Mouse (Mus musculus): ENCODE data around the gene Knop1. TPM values are rescaled to one million over a fixed set of nuclear protein-coding genes. Genes with fewer than 3 reads are reported as not detected.

Gene Knop1
- total and polyA plus RNA-seq, 3 experiments: 46.8 to 66.9 TPM; not detected in 1

DNA sequence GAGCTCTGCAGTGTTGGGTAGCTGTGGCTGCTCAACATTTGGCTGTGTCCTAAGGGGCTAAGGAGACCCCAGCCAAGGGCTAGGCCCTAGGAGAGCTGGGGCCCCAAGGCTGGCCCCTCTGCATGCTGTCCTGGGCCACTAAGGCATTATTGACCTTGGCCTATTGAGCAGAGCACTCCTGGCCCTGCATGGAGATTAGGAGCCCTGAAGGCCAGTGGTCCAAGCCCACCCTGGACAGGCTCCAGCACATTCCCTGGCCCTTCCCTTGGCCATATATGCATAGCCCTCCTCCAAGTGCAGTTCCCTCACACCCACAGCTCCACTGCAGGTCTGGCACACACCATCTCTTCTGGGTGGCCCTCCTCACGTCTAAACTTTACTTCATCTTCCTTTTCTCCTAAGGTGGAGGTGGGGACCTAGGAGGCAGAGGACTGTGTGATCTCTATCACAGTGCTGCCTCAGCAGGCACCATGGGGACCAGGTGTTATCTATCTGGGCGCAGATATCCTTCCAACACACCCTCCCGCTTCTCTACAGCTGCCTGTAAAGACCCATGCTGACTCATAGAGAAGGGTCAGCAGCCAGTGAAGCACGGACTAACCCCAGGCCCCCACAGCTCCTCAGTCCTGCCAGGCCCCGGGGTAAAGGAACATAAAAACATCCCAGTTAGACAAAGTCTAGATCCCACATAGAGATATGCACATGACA lies 6.4 kb downstream of the Knop1 start:
- Histone ChIP-seq H3K9me3 (replicated peaks; ENCODE audit: insufficient read depth, low read length) (no peaks in the 10 kb centered on the region), H3K4me1 (ENCODE audit: control insufficient read depth in 1 of 2, insufficient read depth in 2 of 2, low read length in 2 of 2) (peaks cover 5 to 32% of the 10 kb centered on the region in 2 experiments), H3K27ac (ENCODE audit: control insufficient read depth, low read depth, low read length) (no peak overlapping the region), H3K27me3 (ENCODE audit: control insufficient read depth in 1 of 2, insufficient read depth in 2 of 2, low read length in 2 of 2) (no peaks in the 10 kb centered on the region), H3K36me3 (ENCODE audit: control insufficient read depth in 1 of 2, insufficient read depth in 2 of 2, low read length in 2 of 2) (peaks cover 14 to 34% of the 10 kb centered on the region in 2 experiments), H3K4me3 (ENCODE audit: control insufficient read depth in 1 of 2, insufficient read depth in 1 of 2, low read depth in 2 of 2, low read length in 2 of 2) (no peak overlapping the region), H3K9ac (ENCODE audit: control insufficient read depth, low read depth, low read length, poor library complexity, severe bottlenecking) (no peak overlapping the region), H3K79me2 (ENCODE audit: control insufficient read depth, insufficient read depth, low read length, poor library complexity) (peaks cover 33% of the 10 kb centered on the region)
- DNase-seq (ENCODE audit: low read depth, low spot score): no peak
- TF ChIP-seq POLR2AphosphoS2 (IDR thresholded peaks at IDR 0.05; ENCODE audit: low read length): no peak
- TF ChIP-seq KAT2A (conservative IDR thresholded peaks at IDR 0.05; ENCODE audit: low read depth, low read length): no peak
- TF ChIP-seq EP300 (IDR thresholded peaks at IDR 0.05; ENCODE audit: low read depth in 1 of 2, low read length in 2 of 2): no peak
- TF ChIP-seq TAL1 (IDR thresholded peaks at IDR 0.05; ENCODE audit: low read length): no peak
- TF ChIP-seq HCFC1 (IDR thresholded peaks at IDR 0.05; ENCODE audit: low read depth, low read length): no peak

DNA sequence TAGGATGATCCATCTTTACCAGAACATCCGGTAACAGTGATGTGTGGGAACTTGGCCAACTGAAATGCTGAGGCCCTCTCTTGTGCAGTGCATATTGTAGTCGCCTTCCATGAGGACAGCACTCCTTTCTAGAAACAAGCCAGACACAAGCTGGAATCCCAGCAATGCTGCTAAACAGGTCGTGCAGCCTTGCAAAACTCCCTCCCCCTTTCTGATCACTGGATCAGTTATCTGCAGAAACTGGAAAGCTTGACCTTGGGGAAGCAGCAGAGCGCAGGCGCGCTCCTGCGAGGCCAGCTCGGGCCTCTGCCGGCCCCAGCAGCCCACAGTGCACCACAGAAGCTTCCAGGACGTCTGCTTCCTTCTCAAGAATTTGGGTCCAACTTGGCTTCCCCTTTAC lies 7.3 kb downstream of the Knop1 start:
- H3K27ac ChIP-seq (ENCODE audit: control insufficient read depth, low read depth, low read length): no peak overlapping the region

DNA sequence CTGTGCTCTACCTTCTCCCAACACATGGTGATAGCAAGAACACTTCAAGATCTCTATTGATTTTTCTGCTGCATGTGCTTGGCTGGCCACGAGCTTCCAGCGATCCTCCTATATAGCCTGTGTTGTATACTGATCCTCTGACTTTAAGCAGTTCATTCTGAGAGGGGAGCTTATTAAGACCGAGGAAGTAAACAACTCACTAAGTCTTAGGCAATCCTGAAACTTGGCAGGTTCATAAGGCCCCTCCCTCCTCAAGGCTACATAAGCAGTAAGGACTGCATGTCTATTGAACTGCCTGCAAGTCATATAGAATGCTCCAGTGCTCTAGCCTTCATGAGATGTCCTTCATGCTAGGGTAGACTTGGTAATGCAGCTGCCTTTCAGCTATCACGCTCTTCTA lies 9.7 kb downstream of the Knop1 start:
- peaks cover under 1 to 16% of the 10 kb centered on the region in 2 experiments; a peak in 3 of 4 replicates for H3K4me1 ChIP-seq (ENCODE audit: control insufficient read depth in 1 of 2, insufficient read depth in 2 of 2, low read length in 2 of 2)
- H3K9me3 ChIP-seq (replicated peaks; ENCODE audit: insufficient read depth, low read length): no peaks in the 10 kb centered on the region
- H3K27me3 ChIP-seq (ENCODE audit: control insufficient read depth in 1 of 2, insufficient read depth in 2 of 2, low read length in 2 of 2): no peaks in the 10 kb centered on the region
- H3K79me2 ChIP-seq (ENCODE audit: control insufficient read depth, insufficient read depth, low read length, poor library complexity): peaks cover 10% of the 10 kb centered on the region
- H3K27ac ChIP-seq (ENCODE audit: control insufficient read depth, low read depth, low read length): no peak overlapping the region
- H3K36me3 ChIP-seq (ENCODE audit: control insufficient read depth in 1 of 2, insufficient read depth in 2 of 2, low read length in 2 of 2): peaks cover 9 to 17% of the 10 kb centered on the region in 2 experiments
- no peak for DNase-seq (ENCODE audit: low read depth, low spot score)
- H3K4me3 ChIP-seq (ENCODE audit: control insufficient read depth in 1 of 2, insufficient read depth in 1 of 2, low read depth in 2 of 2, low read length in 2 of 2): no peak overlapping the region
- no peak overlapping the region for H3K9ac ChIP-seq (ENCODE audit: control insufficient read depth, low read depth, low read length, poor library complexity, severe bottlenecking)
- TF ChIP-seq ZNF384 (IDR thresholded peaks at IDR 0.05; ENCODE audit: low read depth, low read length) (no peak), JUND (IDR thresholded peaks at IDR 0.05; ENCODE audit: low read depth, low read length) (no peak), TBP (IDR thresholded peaks at IDR 0.05; ENCODE audit: low read depth, low read length) (no peak)

More for the DNA sequence above, 7.3 kb downstream of the Knop1 start:
- DNase-seq (ENCODE audit: low read depth, low spot score): no peak
- H3K79me2 ChIP-seq (ENCODE audit: control insufficient read depth, insufficient read depth, low read length, poor library complexity): peaks cover 26% of the 10 kb centered on the region
- TF ChIP-seq RCOR1 (IDR thresholded peaks at IDR 0.05; ENCODE audit: low read depth, low read length): no peak
- no peak for TF ChIP-seq CHD1 (IDR thresholded peaks at IDR 0.05; ENCODE audit: low read depth, low read length)
- no peak for TF ChIP-seq MYC (IDR thresholded peaks at IDR 0.05; ENCODE audit: low read depth, low read length)
- TF ChIP-seq GABPA (IDR thresholded peaks at IDR 0.05; ENCODE audit: low read depth, low read length): no peak
- no peak for TF ChIP-seq ZC3H11A (IDR thresholded peaks at IDR 0.05; ENCODE audit: low read depth, low read length)
- no peak for TF ChIP-seq NELFE (IDR thresholded peaks at IDR 0.05; ENCODE audit: low read depth, low read length)
- TF ChIP-seq MEF2A (IDR thresholded peaks at IDR 0.05; ENCODE audit: extremely low read depth, insufficient replicate concordance, low read depth, low read length, poor library complexity, severe bottlenecking): no peak
- TF ChIP-seq SMC3 (IDR thresholded peaks at IDR 0.05; ENCODE audit: low read depth, low read length): no peak
- no peak for TF ChIP-seq POLR2A (IDR thresholded peaks at IDR 0.05; ENCODE audit: control insufficient read depth in 1 of 2, insufficient read depth in 1 of 2, low read depth in 1 of 2, low read length in 2 of 2, poor library complexity in 1 of 2)
- no peak for TF ChIP-seq TCF12 (IDR thresholded peaks at IDR 0.05; ENCODE audit: low read depth, low read length)
- TF ChIP-seq USF2 (IDR thresholded peaks at IDR 0.05; ENCODE audit: borderline replicate concordance in 1 of 2, insufficient read depth in 1 of 2, low read depth in 1 of 2, low read length in 2 of 2): no peak
- no peak for TF ChIP-seq MAX (IDR thresholded peaks at IDR 0.05; ENCODE audit: low read length)
- no peak for TF ChIP-seq MXI1 (IDR thresholded peaks at IDR 0.05; ENCODE audit: low read depth, low read length)
- TF ChIP-seq BHLHE40 (IDR thresholded peaks at IDR 0.05; ENCODE audit: borderline replicate concordance, low read depth, low read length): no peak
- no peak for TF ChIP-seq POLR2AphosphoS5 (IDR thresholded peaks at IDR 0.05; ENCODE audit: borderline replicate concordance, low read depth, low read length)
- H3K36me3 ChIP-seq (ENCODE audit: control insufficient read depth in 1 of 2, insufficient read depth in 2 of 2, low read length in 2 of 2): peaks cover 13 to 32% of the 10 kb centered on the region in 2 experiments
- no peaks in the 10 kb centered on the region for H3K27me3 ChIP-seq (ENCODE audit: control insufficient read depth in 1 of 2, insufficient read depth in 2 of 2, low read length in 2 of 2)
- no peak overlapping the region for H3K9ac ChIP-seq (ENCODE audit: control insufficient read depth, low read depth, low read length, poor library complexity, severe bottlenecking)
- H3K4me1 ChIP-seq (ENCODE audit: control insufficient read depth in 1 of 2, insufficient read depth in 2 of 2, low read length in 2 of 2): peaks cover 5 to 30% of the 10 kb centered on the region in 2 experiments
- no peak overlapping the region for H3K4me3 ChIP-seq (ENCODE audit: control insufficient read depth in 1 of 2, insufficient read depth in 1 of 2, low read depth in 2 of 2, low read length in 2 of 2)
- no peaks in the 10 kb centered on the region for H3K9me3 ChIP-seq (replicated peaks; ENCODE audit: insufficient read depth, low read length)
